Mouse (Mus musculus): Measurements from ENCODE around the gene Lrrc26. TPM values are rescaled to one million over a fixed set of nuclear protein-coding genes. Genes with fewer than 3 reads are reported as not detected.

Gene Lrrc26
- total and polyA plus RNA-seq, 3 experiments = not detected

- no peak for DNase-seq
These were observed 8.3 kb downstream of the Lrrc26 start for GRCm38 (mm10) chr2:25298046-25298445.

- no peak for DNase-seq
These were observed 13.7 kb downstream of the Lrrc26 start for GRCm38 (mm10) chr2:25303452-25303851.

GRCm38 (mm10) chr2:25303931-25304656 is 14.4 kb downstream of the Lrrc26 start:
- DNase-seq = no peak

- DNase-seq = peak; percentile 24
These were observed 15.2 kb downstream of the Lrrc26 start for GRCm38 (mm10) chr2:25304657-25305541.

- DNase-seq = no peak
These were observed 16.1 kb downstream of the Lrrc26 start for GRCm38 (mm10) chr2:25305587-25306359.

GRCm38 (mm10) chr2:25310180-25310579 is 20.5 kb downstream of the Lrrc26 start:
- no peak for DNase-seq

GRCm38 (mm10) chr2:25310969-25311368 is 21.3 kb downstream of the Lrrc26 start:
- DNase-seq = no peak

GRCm38 (mm10) chr2:25311491-25311891 is 21.8 kb downstream of the Lrrc26 start:
- no peak for DNase-seq

- no peak for DNase-seq
These were observed 28.6 kb downstream of the Lrrc26 start for GRCm38 (mm10) chr2:25318119-25318966.

- DNase-seq = peak; percentile 65
These were observed 29.5 kb downstream of the Lrrc26 start, which contains the start of gene Grin1 for GRCm38 (mm10) chr2:25318971-25319773. Gene Grin1 (minus strand): TSS chr2:25319187.

- DNase-seq = no peak
These were observed 30.4 kb downstream of the Lrrc26 start for GRCm38 (mm10) chr2:25320084-25320483.

GRCm38 (mm10) chr2:25326036-25326435 is 36.3 kb downstream of the Lrrc26 start:
- DNase-seq = no peak

- DNase-seq = no peak
These were observed 38.7 kb downstream of the Lrrc26 start for GRCm38 (mm10) chr2:25328440-25328839.

- DNase-seq = no peak
These were observed 41.8 kb downstream of the Lrrc26 start for GRCm38 (mm10) chr2:25331470-25331869.

- peak; percentile 99 for DNase-seq
These were observed 42.8 kb downstream of the Lrrc26 start, which contains the start of gene Man1b1 for GRCm38 (mm10) chr2:25332286-25333160. Gene Man1b1 (plus strand): TSS chr2:25332338.

- no peak for DNase-seq
These were observed 43.9 kb downstream of the Lrrc26 start for GRCm38 (mm10) chr2:25333569-25333968.

GRCm38 (mm10) chr2:25338303-25338702 is 48.6 kb downstream of the Lrrc26 start:
- no peak for DNase-seq

Data from adrenal gland, adult 2 months (tissue).